8 mouse cellular contexts compared by ENCODE assay signal in the genomic region with DNA sequence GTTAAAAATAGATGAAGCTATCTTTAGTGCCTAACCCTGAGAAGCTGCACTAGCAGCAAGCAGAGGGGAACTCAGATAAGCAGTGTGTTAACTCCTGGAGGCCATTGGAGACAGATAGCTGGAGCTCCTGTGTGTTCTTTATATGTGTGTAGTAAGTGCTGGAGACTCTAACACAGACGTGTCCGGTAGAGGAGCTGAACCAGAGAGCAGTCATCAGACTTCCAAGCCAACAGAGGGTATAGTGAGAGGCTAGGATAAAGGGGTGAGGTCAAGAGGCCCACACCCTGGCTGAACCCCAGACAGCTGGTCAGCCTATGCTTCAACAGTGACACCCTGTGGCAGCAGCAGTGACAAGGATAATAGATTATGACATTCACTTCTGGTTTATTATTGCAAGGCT.
DNase-seq lines count a peak whose midpoint lies in the region; ATAC-seq and TF ChIP-seq lines count a peak whose summit lies in the region.

No protein-coding gene starts in this region.

- in situ Hi-C loops in ES-E14 (cut with MboI; ENCODE audit: low sequenced_read_pairs in 2 of 2, unreplicated experiment in 2 of 2) = no loop called here

- H3K4me3 ChIP-seq in ES-E14 (ENCODE audit: insufficient read depth in 1 of 2, low read depth in 1 of 2, low read length in 2 of 2, poor library complexity in 1 of 2, severe bottlenecking in 1 of 2) = no peak overlapping the region
- H3K4me3 ChIP-seq in embryonic fibroblast, embryonic 13.5 days (ENCODE audit: insufficient read depth, low read length) = no peak overlapping the region
- H3K4me3 ChIP-seq in intestine, embryonic 14.5 days (ENCODE audit: low read depth, low read length) = no peak overlapping the region
- no peak overlapping the region for H3K4me3 ChIP-seq in neural tube, embryonic 12.5 days

- H3K36me3 ChIP-seq in ES-E14 (ENCODE audit: control insufficient read depth, insufficient read depth, low read length, poor library complexity, severe bottlenecking) = no peaks in the 10 kb centered on the region
- no peaks in the 10 kb centered on the region for H3K36me3 ChIP-seq in intestine, embryonic 14.5 days (ENCODE audit: control insufficient read depth, insufficient read depth, low read length)
- H3K36me3 ChIP-seq in neural tube, embryonic 12.5 days = no peaks in the 10 kb centered on the region

- no peak for TF ChIP-seq POLR2A in embryonic fibroblast, embryonic 13.5 days (IDR thresholded peaks at IDR 0.05; ENCODE audit: low read depth, low read length)

- no peaks in the 10 kb centered on the region for H3K4me1 ChIP-seq in ES-E14 (ENCODE audit: control insufficient read depth in 2 of 2, insufficient read depth in 2 of 2, low read length in 2 of 2, poor library complexity in 1 of 2)
- H3K4me1 ChIP-seq in embryonic fibroblast, embryonic 13.5 days (ENCODE audit: control insufficient read depth, insufficient read depth, low read length) = no peaks in the 10 kb centered on the region
- H3K4me1 ChIP-seq in intestine, embryonic 14.5 days (replicated peaks; ENCODE audit: control insufficient read depth, insufficient read depth, low read length) = no peaks in the 10 kb centered on the region
- no peaks in the 10 kb centered on the region for H3K4me1 ChIP-seq in neural tube, embryonic 12.5 days

- no peaks in the 10 kb centered on the region for H3K9me3 ChIP-seq in ES-E14 (ENCODE audit: control insufficient read depth, insufficient read depth, low read depth, low read length)
- H3K9me3 ChIP-seq in intestine, embryonic 14.5 days (ENCODE audit: control insufficient read depth, low read length) = no peaks in the 10 kb centered on the region
- H3K9me3 ChIP-seq in neural tube, embryonic 12.5 days = no peaks in the 10 kb centered on the region

- H3K27ac ChIP-seq in ES-E14 (ENCODE audit: insufficient read depth, low read depth, low read length, poor library complexity, severe bottlenecking) = no peak overlapping the region
- no peak overlapping the region for H3K27ac ChIP-seq in embryonic fibroblast, embryonic 13.5 days (ENCODE audit: insufficient read depth, low read length)
- no peak overlapping the region for H3K27ac ChIP-seq in intestine, embryonic 14.5 days (ENCODE audit: low read depth)
- H3K27ac ChIP-seq in neural tube, embryonic 12.5 days = no peak overlapping the region

- H3K9ac ChIP-seq in ES-E14 (ENCODE audit: insufficient read depth, low read depth, low read length, poor library complexity, severe bottlenecking) = no peak overlapping the region
- H3K9ac ChIP-seq in intestine, embryonic 14.5 days (ENCODE audit: low read length) = no peak overlapping the region
- no peak overlapping the region for H3K9ac ChIP-seq in neural tube, embryonic 12.5 days

- no peak overlapping the region for H3K4me2 ChIP-seq in intestine, embryonic 14.5 days (ENCODE audit: low read length)
- no peak overlapping the region for H3K4me2 ChIP-seq in neural tube, embryonic 12.5 days (replicated peaks)

- TF ChIP-seq CTCF in embryonic fibroblast, embryonic 13.5 days (IDR thresholded peaks at IDR 0.05; ENCODE audit: borderline replicate concordance, insufficient read depth, low read length) = peak; percentile 10; the same call in 1 of the 2 replicates

- no peaks in the 10 kb centered on the region for H3K27me3 ChIP-seq in intestine, embryonic 14.5 days (replicated peaks; ENCODE audit: control insufficient read depth, insufficient read depth, low read length)
- no peaks in the 10 kb centered on the region for H3K27me3 ChIP-seq in neural tube, embryonic 12.5 days (replicated peaks)

- WGBS in intestine, embryonic 14.5 days = 37% methylated on average over 2 of the region's 2 CpGs
- WGBS in neural tube, embryonic 12.5 days = 19% methylated on average over 2 of the region's 2 CpGs

- DNase-seq in 416B (ENCODE audit: low read depth) (peak; percentile 2), ES-E14 (ENCODE audit: low read depth, low spot score) (no peak)
- DNase-seq in intestine, embryonic 14.5 days (ENCODE audit: low spot score) = peak; percentile 53
- DNase-seq in thymus, postnatal 25 days = no peak
- no peak for DNase-seq in spleen, adult 18-20 months
- no peak for DNase-seq in spleen, postnatal 4 days (ENCODE audit: low spot score in 2 of 2)

- 0 out of 2 replicates have a peak, but pooled peaks have one; percentile 60 for ATAC-seq in intestine, embryonic 14.5 days (replicated peaks; ENCODE audit: low FRiP score, low TSS enrichment, low read depth)
- 0 out of 2 replicates have a peak, but pooled peaks have one; percentile 50 for ATAC-seq in neural tube, embryonic 12.5 days (ENCODE audit: low FRiP score, low read depth)

TF ChIP-seq in ES-E14, 5 proteins besides CTCF, POLR2A, EP300 and RAD21:
- TF ChIP-seq ZC3H11A (IDR thresholded peaks at IDR 0.05; ENCODE audit: borderline replicate concordance, low read depth, low read length) (peak; percentile 47; the same call in 1 of the 2 replicates), ZNF384 (IDR thresholded peaks at IDR 0.05; ENCODE audit: low read depth, low read length) (no peak)

Comparison
In these comparisons a context has a peak if more than half of its experiments do, and no peak if none do; other contexts are left out.
1. DNase-seq: peak in 416B (single experiment) and intestine, embryonic 14.5 days (single experiment); none in ES-E14 (single experiment), thymus, postnatal 25 days (single experiment), spleen, adult 18-20 months (0 of 2) and spleen, postnatal 4 days (0 of 2).